ENCODE assay signal across 11 mouse cellular contexts in genomic region chr2:166106631-166107030, GRCm38 (mm10). TPM values are rescaled to one million over a fixed set of nuclear protein-coding genes. Genes with fewer than 3 reads are reported as not detected.
DNase-seq lines count a peak whose midpoint lies in the region; ATAC-seq lines count a peak whose summit lies in the region.
"Had no signal": no experiment of that assay in that cellular context is flagged by ENCODE, and none has a peak within 500 bp of the region (broad histone marks: within the 10 kb centered on the region; RNA-seq: fewer than 3 reads in every experiment).

No protein-coding gene starts in this region.

- ATAC-seq in embryonic facial prominence, embryonic 13.5 days (ENCODE audit: insufficient number of reproducible peaks, insufficient read depth, low FRiP score, low TSS enrichment, low read depth) = no peak
- ATAC-seq in hindbrain, embryonic 13.5 days (ENCODE audit: low FRiP score) = no peak
- no peak for ATAC-seq in hindbrain, embryonic 12.5 days (ENCODE audit: low FRiP score)
- ATAC-seq in midbrain, embryonic 14.5 days (ENCODE audit: low FRiP score, low TSS enrichment) = no peak
- ATAC-seq in midbrain, embryonic 13.5 days = no peak
- peak; percentile 46; the same call in 1 of the 2 replicates for ATAC-seq in midbrain, embryonic 16.5 days
- ATAC-seq: liver, postnatal 0 days had no signal

- H3K9ac ChIP-seq in embryonic facial prominence, embryonic 13.5 days = no peak overlapping the region
- H3K9ac ChIP-seq in hindbrain, embryonic 13.5 days = no peak overlapping the region
- no peak overlapping the region for H3K9ac ChIP-seq in hindbrain, embryonic 12.5 days
- no peak overlapping the region for H3K9ac ChIP-seq in midbrain, embryonic 14.5 days (replicated peaks; ENCODE audit: low read length)
- no peak overlapping the region for H3K9ac ChIP-seq in midbrain, embryonic 13.5 days (replicated peaks)
- H3K9ac ChIP-seq in midbrain, embryonic 16.5 days (ENCODE audit: low read depth, low read length) = no peak overlapping the region
- H3K9ac ChIP-seq: liver, postnatal 0 days had no signal

- H3K4me2 ChIP-seq in embryonic facial prominence, embryonic 13.5 days = no peak overlapping the region
- no peak overlapping the region for H3K4me2 ChIP-seq in hindbrain, embryonic 13.5 days
- no peak overlapping the region for H3K4me2 ChIP-seq in hindbrain, embryonic 12.5 days (replicated peaks)
- H3K4me2 ChIP-seq in midbrain, embryonic 14.5 days (ENCODE audit: low read length) = no peak overlapping the region
- no peak overlapping the region for H3K4me2 ChIP-seq in midbrain, embryonic 13.5 days (replicated peaks)
- no peak overlapping the region for H3K4me2 ChIP-seq in midbrain, embryonic 16.5 days (ENCODE audit: low read length)

- peaks cover 36% of the 10 kb centered on the region for H3K4me1 ChIP-seq in embryonic facial prominence, embryonic 13.5 days
- peaks cover 32% of the 10 kb centered on the region for H3K4me1 ChIP-seq in embryonic facial prominence, embryonic 10.5 days
- peaks cover 61% of the 10 kb centered on the region for H3K4me1 ChIP-seq in hindbrain, embryonic 13.5 days (replicated peaks)
- peaks cover 30% of the 10 kb centered on the region for H3K4me1 ChIP-seq in hindbrain, embryonic 12.5 days
- no peaks in the 10 kb centered on the region; the same call in 1 of the 2 replicates for H3K4me1 ChIP-seq in midbrain, embryonic 14.5 days (ENCODE audit: control insufficient read depth, insufficient read depth, low read length)
- peaks cover 27% of the 10 kb centered on the region for H3K4me1 ChIP-seq in midbrain, embryonic 13.5 days (replicated peaks)
- peaks cover 11% of the 10 kb centered on the region for H3K4me1 ChIP-seq in midbrain, embryonic 16.5 days (ENCODE audit: control insufficient read depth, insufficient read depth, low read length)

- WGBS in embryonic facial prominence, embryonic 13.5 days = 45% methylated on average over 2 of the region's 2 CpGs
- 69% methylated on average over 2 of the region's 2 CpGs for WGBS in embryonic facial prominence, embryonic 10.5 days
- 42% methylated on average over 2 of the region's 2 CpGs for WGBS in hindbrain, embryonic 13.5 days
- 56% methylated on average over 2 of the region's 2 CpGs for WGBS in hindbrain, embryonic 12.5 days
- WGBS in midbrain, embryonic 14.5 days = 56% methylated on average over 2 of the region's 2 CpGs
- 59% methylated on average over 2 of the region's 2 CpGs for WGBS in midbrain, embryonic 13.5 days
- 52% methylated on average over 2 of the region's 2 CpGs for WGBS in midbrain, embryonic 16.5 days

- H3K36me3 ChIP-seq in embryonic facial prominence, embryonic 13.5 days = peaks cover 56% of the 10 kb centered on the region
- peaks cover 97% of the 10 kb centered on the region for H3K36me3 ChIP-seq in embryonic facial prominence, embryonic 10.5 days (replicated peaks)
- no peaks in the 10 kb centered on the region; the same call in 1 of the 2 replicates for H3K36me3 ChIP-seq in hindbrain, embryonic 13.5 days
- 0 out of 2 replicates have a peak, but pooled peaks cover 9% of the 10 kb centered on the region for H3K36me3 ChIP-seq in hindbrain, embryonic 12.5 days
- H3K36me3 ChIP-seq in midbrain, embryonic 14.5 days (ENCODE audit: control insufficient read depth, insufficient read depth, low read length) = no peaks in the 10 kb centered on the region
- no peaks in the 10 kb centered on the region for H3K36me3 ChIP-seq in midbrain, embryonic 13.5 days
- no peaks in the 10 kb centered on the region for H3K36me3 ChIP-seq in midbrain, embryonic 16.5 days (ENCODE audit: control insufficient read depth, insufficient read depth, low read length)

- H3K9me3 ChIP-seq in embryonic facial prominence, embryonic 13.5 days = no peaks in the 10 kb centered on the region
- no peaks in the 10 kb centered on the region for H3K9me3 ChIP-seq in embryonic facial prominence, embryonic 10.5 days
- no peaks in the 10 kb centered on the region for H3K9me3 ChIP-seq in hindbrain, embryonic 13.5 days
- no peaks in the 10 kb centered on the region for H3K9me3 ChIP-seq in hindbrain, embryonic 12.5 days (replicated peaks)
- H3K9me3 ChIP-seq in midbrain, embryonic 14.5 days (ENCODE audit: control insufficient read depth, low read length) = no peaks in the 10 kb centered on the region
- H3K9me3 ChIP-seq in midbrain, embryonic 13.5 days = no peaks in the 10 kb centered on the region
- H3K9me3 ChIP-seq in midbrain, embryonic 16.5 days (replicated peaks; ENCODE audit: control insufficient read depth, low read length, poor library complexity, severe bottlenecking) = no peaks in the 10 kb centered on the region

- no peak overlapping the region for H3K4me3 ChIP-seq in embryonic facial prominence, embryonic 13.5 days
- no peak overlapping the region for H3K4me3 ChIP-seq in embryonic facial prominence, embryonic 10.5 days
- H3K4me3 ChIP-seq in hindbrain, embryonic 13.5 days = no peak overlapping the region
- H3K4me3 ChIP-seq in hindbrain, embryonic 12.5 days = no peak overlapping the region
- no peak overlapping the region for H3K4me3 ChIP-seq in midbrain, embryonic 14.5 days (replicated peaks; ENCODE audit: low read depth, low read length)
- H3K4me3 ChIP-seq in midbrain, embryonic 13.5 days (replicated peaks) = no peak overlapping the region
- H3K4me3 ChIP-seq in midbrain, embryonic 16.5 days (ENCODE audit: low read depth, low read length) = no peak overlapping the region

- DNase-seq in embryonic facial prominence, embryonic 10.5 days (ENCODE audit: low spot score) = no peak
- DNase-seq in midbrain, embryonic 14.5 days = peak; percentile 40
- no peak for DNase-seq in cerebellum, adult 11 months
- DNase-seq: cerebellum, postnatal 25 days; kidney, adult 11 months; liver, postnatal 0 days had no signal

- H3K27me3 ChIP-seq in embryonic facial prominence, embryonic 13.5 days = no peaks in the 10 kb centered on the region
- H3K27me3 ChIP-seq in embryonic facial prominence, embryonic 10.5 days (replicated peaks; ENCODE audit: low read depth, poor library complexity, severe bottlenecking) = no peaks in the 10 kb centered on the region
- H3K27me3 ChIP-seq in hindbrain, embryonic 13.5 days = peaks cover 19% of the 10 kb centered on the region
- H3K27me3 ChIP-seq in hindbrain, embryonic 12.5 days = peaks cover 12% of the 10 kb centered on the region
- no peaks in the 10 kb centered on the region for H3K27me3 ChIP-seq in midbrain, embryonic 14.5 days (ENCODE audit: control insufficient read depth, insufficient read depth, low read length)
- no peaks in the 10 kb centered on the region for H3K27me3 ChIP-seq in midbrain, embryonic 13.5 days
- H3K27me3 ChIP-seq in midbrain, embryonic 16.5 days (ENCODE audit: control insufficient read depth, insufficient read depth, low read depth, low read length) = no peaks in the 10 kb centered on the region

- H3K27ac ChIP-seq in embryonic facial prominence, embryonic 13.5 days = 0 out of 2 replicates have a peak overlapping the region, but pooled peaks have one; percentile 28
- no peak overlapping the region for H3K27ac ChIP-seq in embryonic facial prominence, embryonic 10.5 days (replicated peaks)
- peak overlapping the region; percentile 23; the same call in 1 of the 2 replicates for H3K27ac ChIP-seq in hindbrain, embryonic 13.5 days
- no peak overlapping the region for H3K27ac ChIP-seq in hindbrain, embryonic 12.5 days
- H3K27ac ChIP-seq in midbrain, embryonic 14.5 days (replicated peaks; ENCODE audit: low read depth, low read length) = 0 out of 2 replicates have a peak overlapping the region, but pooled peaks have one; percentile 13
- no peak overlapping the region for H3K27ac ChIP-seq in midbrain, embryonic 13.5 days
- no peak overlapping the region for H3K27ac ChIP-seq in midbrain, embryonic 16.5 days (ENCODE audit: low read length)

RNA-seq across cellular contexts. Expression of gene Sulf2, which starts 48.8 kb away (rescaled TPM):
- polyA plus RNA-seq in embryonic facial prominence, embryonic 13.5 days (2015; fragmentation: Nextera tagmentation; extraction: Ambion mirVana) = 127 and 143 TPM in 2 replicates
- 115 and 131 TPM in 2 replicates for polyA plus RNA-seq in embryonic facial prominence, embryonic 10.5 days (2016; fragmentation: Nextera tagmentation; extraction: Ambion mirVana)
- 88.6 and 113 TPM in 2 replicates for polyA plus RNA-seq in hindbrain, embryonic 13.5 days (2015; fragmentation: Nextera tagmentation; extraction: Ambion mirVana)
- polyA plus RNA-seq in hindbrain, embryonic 12.5 days (2016; fragmentation: Nextera tagmentation; extraction: Ambion mirVana) = 185 and 186 TPM in 2 replicates
- 90.9 and 93.8 TPM in 2 replicates for polyA plus RNA-seq in midbrain, embryonic 14.5 days (2014; fragmentation: Nextera tagmentation; extraction: Ambion mirVana)
- polyA plus RNA-seq in midbrain, embryonic 13.5 days (2015; fragmentation: Nextera tagmentation; extraction: Ambion mirVana) = 60.7 and 73.4 TPM in 2 replicates
- 88.1 and 94.5 TPM in 2 replicates for polyA plus RNA-seq in midbrain, embryonic 16.5 days (2015; fragmentation: Nextera tagmentation; extraction: Ambion mirVana)

Comparison
In these comparisons a context has a peak if more than half of its experiments do, and no peak if none do; other contexts are left out.
1. H3K27ac ChIP-seq: peak in embryonic facial prominence, embryonic 13.5 days (single experiment), hindbrain, embryonic 13.5 days (single experiment) and midbrain, embryonic 14.5 days (single experiment); none in embryonic facial prominence, embryonic 10.5 days (single experiment), hindbrain, embryonic 12.5 days (single experiment), midbrain, embryonic 13.5 days (single experiment) and midbrain, embryonic 16.5 days (single experiment).